Mouse (Mus musculus): ENCODE measurements around the gene Sp100. TPM values are rescaled to one million over a fixed set of nuclear protein-coding genes. Genes with fewer than 3 reads are reported as not detected.

Gene Sp100
- total RNA-seq, 1 experiment from 2014 or later, result 124 TPM

- ATAC-seq (replicated peaks in 1 of 2; ENCODE audit: insufficient read depth in 1 of 2, low FRiP score in 2 of 2, low TSS enrichment in 1 of 2, low read depth in 1 of 2, poor library complexity in 2 of 2, severe bottlenecking in 2 of 2), result no peak
These were observed 40.8 kb downstream of the Sp100 start for GRCm38 (mm10) chr1:85690544-85690943.

GRCm38 (mm10) chr1:85692281-85692680 lies 42.5 kb downstream of the Sp100 start:
- no peak for ATAC-seq (replicated peaks in 1 of 2; ENCODE audit: insufficient read depth in 1 of 2, low FRiP score in 2 of 2, low TSS enrichment in 1 of 2, low read depth in 1 of 2, poor library complexity in 2 of 2, severe bottlenecking in 2 of 2)

- ATAC-seq (replicated peaks in 1 of 2; ENCODE audit: insufficient read depth in 1 of 2, low FRiP score in 2 of 2, low TSS enrichment in 1 of 2, low read depth in 1 of 2, poor library complexity in 2 of 2, severe bottlenecking in 2 of 2), result no peak
These were observed 43.5 kb downstream of the Sp100 start for GRCm38 (mm10) chr1:85693280-85693679.

DNA sequence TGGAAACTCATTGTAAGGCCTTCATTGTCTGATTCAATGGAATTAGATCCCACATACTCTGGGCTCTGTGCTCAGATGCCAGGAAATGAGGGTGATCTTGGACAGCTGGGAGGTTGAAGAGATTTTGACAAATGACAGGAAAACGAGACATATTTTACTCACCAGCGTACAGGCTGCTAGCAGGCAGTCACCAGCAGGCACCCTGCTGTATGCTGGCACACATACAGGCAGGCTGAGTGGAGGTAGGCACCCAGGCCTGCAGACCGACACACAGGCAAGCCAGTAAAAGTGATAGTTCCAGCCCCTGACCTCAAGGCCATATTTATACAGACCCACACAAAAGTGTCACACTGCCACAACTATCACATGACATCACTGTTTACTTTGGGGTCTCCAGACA lies 45.9 kb downstream of the Sp100 start:
- no peak for ATAC-seq (replicated peaks in 1 of 2; ENCODE audit: insufficient read depth in 1 of 2, low FRiP score in 2 of 2, low TSS enrichment in 1 of 2, low read depth in 1 of 2, poor library complexity in 2 of 2, severe bottlenecking in 2 of 2)

- ATAC-seq (replicated peaks in 1 of 2; ENCODE audit: insufficient read depth in 1 of 2, low FRiP score in 2 of 2, low TSS enrichment in 1 of 2, low read depth in 1 of 2, poor library complexity in 2 of 2, severe bottlenecking in 2 of 2), result peak; percentile 63 to 65; a peak in 3 of 4 replicates
These were observed 48.1 kb downstream of the Sp100 start for GRCm38 (mm10) chr1:85697721-85698493.

DNA sequence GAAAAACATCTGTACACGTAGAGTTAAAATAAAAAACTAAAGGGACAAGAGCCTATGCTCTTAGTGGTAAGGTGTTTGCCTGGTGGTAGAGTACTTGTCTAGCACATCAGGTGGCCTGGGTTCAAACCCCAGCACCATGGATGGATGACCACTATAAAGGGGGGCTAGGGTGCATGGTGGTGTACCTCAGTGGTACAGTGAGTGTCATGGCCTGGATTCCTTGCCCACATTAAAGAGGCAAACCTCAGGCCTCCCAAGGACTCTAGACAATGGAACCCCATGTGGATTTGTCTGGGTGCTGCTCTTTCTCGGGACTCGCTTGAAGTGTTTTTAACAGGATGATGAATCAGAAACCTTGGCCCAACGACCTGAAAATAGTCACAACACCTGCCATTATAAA lies 52.7 kb downstream of the Sp100 start:
- no peak for ATAC-seq (replicated peaks in 1 of 2; ENCODE audit: insufficient read depth in 1 of 2, low FRiP score in 2 of 2, low TSS enrichment in 1 of 2, low read depth in 1 of 2, poor library complexity in 2 of 2, severe bottlenecking in 2 of 2)

- ATAC-seq (replicated peaks in 1 of 2; ENCODE audit: insufficient read depth in 1 of 2, low FRiP score in 2 of 2, low TSS enrichment in 1 of 2, low read depth in 1 of 2, poor library complexity in 2 of 2, severe bottlenecking in 2 of 2), result peak; percentile 97 to 99
These were observed 53.7 kb downstream of the Sp100 start for GRCm38 (mm10) chr1:85703245-85704186.

DNA sequence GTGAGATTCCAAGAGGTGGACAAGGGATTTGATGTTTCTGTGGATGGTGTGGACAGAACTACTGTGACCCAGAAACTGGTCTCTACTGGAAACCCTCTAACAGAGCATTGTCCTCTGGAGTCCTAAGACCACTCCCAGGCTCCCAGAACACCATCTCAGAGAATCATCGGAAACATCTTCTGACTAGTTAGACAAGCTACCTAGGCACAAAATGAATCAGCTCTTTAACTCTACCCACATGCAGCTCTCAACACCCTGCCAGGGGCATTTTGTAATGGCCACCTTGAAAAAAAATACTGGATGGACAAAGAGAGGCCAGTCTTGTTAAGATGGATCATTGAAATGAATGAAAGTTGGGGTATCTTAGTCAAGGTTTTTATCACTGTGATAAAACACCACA lies 55.8 kb downstream of the Sp100 start:
- no peak for ATAC-seq (replicated peaks in 1 of 2; ENCODE audit: insufficient read depth in 1 of 2, low FRiP score in 2 of 2, low TSS enrichment in 1 of 2, low read depth in 1 of 2, poor library complexity in 2 of 2, severe bottlenecking in 2 of 2)

DNA sequence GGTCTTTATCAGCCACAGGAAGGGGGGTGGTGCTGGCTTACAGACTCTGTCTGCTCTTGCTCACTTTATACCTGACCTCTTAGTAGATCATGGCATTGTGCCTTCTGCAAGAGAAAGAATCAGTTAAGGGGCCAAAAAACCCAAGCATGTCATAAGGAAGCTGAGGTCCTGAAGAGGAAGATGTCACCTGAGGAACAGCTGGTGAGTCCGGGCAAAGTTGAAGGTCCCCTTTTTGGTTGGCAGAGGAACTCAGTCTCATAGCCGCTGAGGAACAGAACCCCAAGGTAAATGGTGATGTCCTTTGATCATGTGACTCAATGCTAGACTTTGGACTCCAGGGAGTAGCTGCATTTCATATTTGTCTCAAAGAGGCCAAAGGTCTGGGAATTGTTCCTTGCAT lies 57.0 kb downstream of the Sp100 start:
- ATAC-seq (replicated peaks in 1 of 2; ENCODE audit: insufficient read depth in 1 of 2, low FRiP score in 2 of 2, low TSS enrichment in 1 of 2, low read depth in 1 of 2, poor library complexity in 2 of 2, severe bottlenecking in 2 of 2), result no peak

DNA sequence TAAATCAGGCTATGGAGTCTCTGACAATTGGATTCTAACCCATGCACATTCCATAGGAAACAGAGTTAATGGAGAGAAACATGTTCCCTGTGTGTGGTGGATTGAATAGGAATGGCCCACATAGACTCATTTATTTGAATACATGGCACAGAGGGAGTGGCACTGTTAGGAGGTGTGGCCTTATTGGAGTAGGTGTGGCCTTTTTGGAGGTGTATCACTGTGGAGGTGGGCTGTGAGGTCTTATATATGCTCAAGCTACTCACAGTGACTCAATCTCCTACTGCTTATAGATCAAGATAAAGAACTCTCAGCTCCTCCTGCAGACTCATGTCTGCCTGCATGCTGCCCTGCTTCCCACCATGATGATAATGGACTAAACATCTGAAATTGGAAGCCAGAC lies 64.7 kb downstream of the Sp100 start:
- ATAC-seq (replicated peaks in 1 of 2; ENCODE audit: insufficient read depth in 1 of 2, low FRiP score in 2 of 2, low TSS enrichment in 1 of 2, low read depth in 1 of 2, poor library complexity in 2 of 2, severe bottlenecking in 2 of 2), result no peak

GRCm38 (mm10) chr1:85716447-85717027 lies 66.7 kb downstream of the Sp100 start:
- no peak for ATAC-seq (replicated peaks in 1 of 2; ENCODE audit: insufficient read depth in 1 of 2, low FRiP score in 2 of 2, low TSS enrichment in 1 of 2, low read depth in 1 of 2, poor library complexity in 2 of 2, severe bottlenecking in 2 of 2)

DNA sequence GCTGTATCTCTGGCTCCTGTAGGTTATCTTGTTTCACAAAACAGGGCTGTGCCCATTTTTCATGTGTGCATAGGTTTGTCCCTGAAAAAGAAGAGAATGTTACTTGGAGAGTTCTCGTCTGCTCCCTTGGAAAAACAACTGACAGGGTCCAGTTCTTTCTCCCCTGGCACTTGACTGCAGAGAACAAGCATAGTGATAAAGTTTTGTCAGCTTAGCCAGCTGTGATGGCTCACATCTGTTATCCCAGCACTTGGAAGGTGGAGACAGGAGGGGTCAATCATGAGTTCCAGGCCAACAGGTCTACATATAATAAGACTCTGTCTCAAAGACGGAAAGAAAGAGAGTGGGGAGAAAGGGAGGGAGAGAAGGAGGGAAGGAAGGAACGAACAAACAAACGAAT lies 69.3 kb downstream of the Sp100 start:
- ATAC-seq (replicated peaks in 1 of 2; ENCODE audit: insufficient read depth in 1 of 2, low FRiP score in 2 of 2, low TSS enrichment in 1 of 2, low read depth in 1 of 2, poor library complexity in 2 of 2, severe bottlenecking in 2 of 2), result no peak

DNA sequence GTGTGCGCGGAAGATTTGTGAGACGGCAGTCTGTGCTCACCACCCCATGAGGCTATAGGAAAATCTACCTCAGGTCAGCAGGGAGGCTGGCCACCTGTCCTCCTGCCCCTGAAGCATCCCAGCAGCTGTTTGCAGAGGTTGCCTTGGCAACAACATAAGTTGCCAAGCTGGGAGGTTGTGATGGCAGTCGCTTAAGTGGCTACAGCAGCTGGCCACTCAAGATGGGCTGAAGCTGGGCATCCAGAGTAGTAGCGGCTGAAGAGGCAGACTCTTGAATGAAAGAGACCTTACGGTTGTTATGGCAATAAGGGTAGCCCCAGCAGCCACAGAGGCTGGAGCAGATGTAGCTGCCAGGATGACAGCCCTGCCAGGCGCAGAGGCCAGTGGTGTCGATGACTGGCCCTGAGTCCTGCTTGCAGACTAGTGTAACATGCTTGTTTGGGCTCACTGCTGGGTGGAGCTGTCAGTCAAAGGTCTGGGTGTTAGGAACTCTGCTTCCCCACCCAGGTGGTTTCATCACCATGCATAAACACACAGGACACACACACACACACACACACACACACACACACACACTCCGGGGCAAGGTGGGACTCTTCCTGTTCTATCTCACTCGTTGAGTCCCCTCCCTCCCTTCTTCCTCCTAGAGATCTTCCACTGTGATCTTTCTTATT lies 70.6 kb downstream of the Sp100 start:
- ATAC-seq (replicated peaks in 1 of 2; ENCODE audit: insufficient read depth in 1 of 2, low FRiP score in 2 of 2, low TSS enrichment in 1 of 2, low read depth in 1 of 2, poor library complexity in 2 of 2, severe bottlenecking in 2 of 2), result no peak

- no peak for ATAC-seq (replicated peaks in 1 of 2; ENCODE audit: insufficient read depth in 1 of 2, low FRiP score in 2 of 2, low TSS enrichment in 1 of 2, low read depth in 1 of 2, poor library complexity in 2 of 2, severe bottlenecking in 2 of 2)
These were observed 80.7 kb downstream of the Sp100 start for GRCm38 (mm10) chr1:85730471-85730870.

- peak; percentile 27 to 37; a peak in 1 of 4 replicates for ATAC-seq (replicated peaks in 1 of 2; ENCODE audit: insufficient read depth in 1 of 2, low FRiP score in 2 of 2, low TSS enrichment in 1 of 2, low read depth in 1 of 2, poor library complexity in 2 of 2, severe bottlenecking in 2 of 2)
These were observed 82.8 kb downstream of the Sp100 start for GRCm38 (mm10) chr1:85732581-85732980.

DNA sequence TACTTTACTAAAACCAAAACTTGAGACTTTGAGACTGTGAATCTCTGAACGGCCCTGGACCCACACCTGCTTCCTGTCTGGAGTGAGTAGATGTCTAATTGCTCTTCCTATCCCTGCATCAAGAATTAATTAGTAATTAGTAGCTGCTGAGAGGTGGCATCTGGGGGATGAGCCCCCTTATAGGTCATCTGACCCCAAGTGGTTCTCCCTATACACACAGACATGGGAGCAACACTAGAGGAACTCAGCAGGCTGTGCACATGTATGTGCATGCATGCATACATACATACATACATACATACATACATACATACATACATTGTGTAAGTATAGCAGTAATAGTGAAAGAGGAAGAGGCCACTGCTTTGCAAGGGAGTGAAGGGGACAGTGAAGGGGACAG lies 84.7 kb downstream of the Sp100 start:
- ATAC-seq (replicated peaks in 1 of 2; ENCODE audit: insufficient read depth in 1 of 2, low FRiP score in 2 of 2, low TSS enrichment in 1 of 2, low read depth in 1 of 2, poor library complexity in 2 of 2, severe bottlenecking in 2 of 2), result no peak

- peak; percentile 91 to 96 for ATAC-seq (replicated peaks in 1 of 2; ENCODE audit: insufficient read depth in 1 of 2, low FRiP score in 2 of 2, low TSS enrichment in 1 of 2, low read depth in 1 of 2, poor library complexity in 2 of 2, severe bottlenecking in 2 of 2)
These were observed 85.8 kb downstream of the Sp100 start for GRCm38 (mm10) chr1:85735463-85736123.
